Mouse (Mus musculus): ENCODE measurements at regions not wholly inside any gene's neighbourhood (a gene's known extent, or its start where the extent isn't known, plus 50 kb on each side); places are given as distances from the start of the nearest gene placed in this dataset.

- H3K27me3 ChIP-seq, result no peaks in the 10 kb centered on the region
- 0 out of 2 replicates have a peak, but pooled peaks have one; percentile 53 for ATAC-seq
- H3K27ac ChIP-seq, result no peak overlapping the region
- H3K4me2 ChIP-seq (replicated peaks), result no peak overlapping the region
- 97% methylated on average over 9 of the region's 9 CpGs for WGBS
- no peak overlapping the region for H3K9ac ChIP-seq (replicated peaks)
- no peak overlapping the region for H3K4me3 ChIP-seq (replicated peaks)
- H3K4me1 ChIP-seq (replicated peaks), result no peaks in the 10 kb centered on the region
- H3K9me3 ChIP-seq, result no peaks in the 10 kb centered on the region
- no peaks in the 10 kb centered on the region for H3K36me3 ChIP-seq
Measured at GRCm38 (mm10) chr19:24622776-24623175, 51.0 kb upstream of the Tmem252 start.

GRCm38 (mm10) chr19:24622309-24622708 is 51.5 kb upstream of the Tmem252 start:
- Histone ChIP-seq H3K27me3 (no peaks in the 10 kb centered on the region), H3K4me3 (replicated peaks) (no peak overlapping the region), H3K9ac (replicated peaks) (no peak overlapping the region), H3K9me3 (no peaks in the 10 kb centered on the region), H3K4me2 (replicated peaks) (no peak overlapping the region), H3K4me1 (replicated peaks) (no peaks in the 10 kb centered on the region), H3K27ac (no peak overlapping the region), H3K36me3 (no peaks in the 10 kb centered on the region)
- 0 out of 2 replicates have a peak, but pooled peaks have one; percentile 11 for ATAC-seq
- WGBS, result 77% methylated on average over 4 of the region's 4 CpGs

DNA sequence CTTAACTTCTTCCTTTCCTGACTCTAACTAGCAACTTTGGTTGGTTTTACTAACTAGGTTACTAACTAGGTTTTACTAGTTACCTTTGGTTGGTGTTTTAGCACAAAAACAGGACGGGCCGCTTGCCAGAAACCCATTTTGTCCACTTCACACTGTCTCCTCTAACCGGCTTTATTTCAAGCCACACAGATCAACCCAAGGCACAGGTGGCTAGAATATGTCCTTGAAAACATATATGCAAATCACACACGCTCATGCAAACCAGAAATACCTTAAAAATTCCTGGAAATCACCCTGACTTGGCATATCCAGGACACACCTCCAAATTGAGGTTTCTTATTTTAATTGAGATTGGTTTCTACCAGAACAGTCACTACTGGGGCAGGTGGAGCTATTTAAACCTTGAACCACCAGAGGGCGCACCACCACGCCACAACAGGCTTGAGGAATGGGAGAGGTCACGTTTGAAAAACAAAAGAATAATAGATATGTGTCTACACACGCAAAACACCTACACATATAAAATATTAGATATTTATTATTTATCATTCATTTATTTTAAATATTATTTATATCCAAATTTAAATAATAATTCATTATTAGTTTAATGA is 52.1 kb upstream of the Tmem252 start:
- H3K9me3 ChIP-seq, result no peaks in the 10 kb centered on the region
- no peaks in the 10 kb centered on the region for H3K27me3 ChIP-seq
- ATAC-seq, result peak; percentile 71; the same call in 1 of the 2 replicates
- H3K4me1 ChIP-seq (replicated peaks), result no peaks in the 10 kb centered on the region
- H3K36me3 ChIP-seq, result no peaks in the 10 kb centered on the region
- no peak overlapping the region for H3K4me2 ChIP-seq (replicated peaks)
- no peak overlapping the region for H3K4me3 ChIP-seq (replicated peaks)
- no peak overlapping the region for H3K9ac ChIP-seq (replicated peaks)
- WGBS, result 35% methylated on average over 8 of the region's 8 CpGs
- H3K27ac ChIP-seq, result no peak overlapping the region

GRCm38 (mm10) chr19:24615762-24616310 is 58.0 kb upstream of the Tmem252 start:
- no peak for ATAC-seq

DNA sequence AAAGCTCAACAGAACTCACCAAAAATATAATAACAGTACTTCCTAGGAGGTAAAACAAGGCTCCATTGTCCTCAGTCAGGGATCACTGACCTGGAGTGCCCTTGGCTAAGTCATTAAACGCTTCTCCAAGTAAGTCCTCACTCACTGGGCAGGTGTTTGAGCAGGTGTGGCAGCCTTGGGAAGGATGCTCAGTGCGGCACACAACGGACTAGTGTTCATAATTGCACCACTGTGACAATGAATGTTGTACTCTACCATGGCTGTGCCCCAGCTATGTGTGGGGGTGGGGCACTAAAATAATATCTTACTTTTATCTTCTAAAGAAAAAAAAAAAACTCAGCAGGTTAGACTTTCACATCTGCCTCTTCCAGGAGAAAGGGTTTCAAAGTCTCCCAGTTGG is 52.2 kb upstream of the Pip5k1b start:
- 0 out of 2 replicates have a peak, but pooled peaks cover 4% of the 10 kb centered on the region for H3K9me3 ChIP-seq
- H3K27ac ChIP-seq, result no peak overlapping the region
- no peak overlapping the region for H3K4me3 ChIP-seq (replicated peaks)
- 73% methylated on average over 3 of the region's 3 CpGs for WGBS
- no peaks in the 10 kb centered on the region for H3K36me3 ChIP-seq
- H3K27me3 ChIP-seq, result no peaks in the 10 kb centered on the region
- ATAC-seq, result no peak
- H3K4me2 ChIP-seq (replicated peaks), result no peak overlapping the region
- H3K4me1 ChIP-seq (replicated peaks), result no peaks in the 10 kb centered on the region
- H3K9ac ChIP-seq (replicated peaks), result no peak overlapping the region

More at GRCm38 (mm10) chr19:24615762-24616310, 58.0 kb upstream of the Tmem252 start:
- Histone ChIP-seq H3K36me3 (no peaks in the 10 kb centered on the region), H3K4me2 (replicated peaks) (no peak overlapping the region), H3K4me1 (replicated peaks) (no peaks in the 10 kb centered on the region), H3K27ac (no peak overlapping the region), H3K4me3 (replicated peaks) (no peak overlapping the region), H3K9me3 (no peaks in the 10 kb centered on the region), H3K27me3 (no peaks in the 10 kb centered on the region), H3K9ac (replicated peaks) (no peak overlapping the region)
- WGBS, result 92% methylated on average over 7 of the region's 7 CpGs

GRCm38 (mm10) chr19:24606390-24606976 is 50.8 kb upstream of the Pip5k1b start:
- H3K27me3 ChIP-seq, result no peaks in the 10 kb centered on the region
- 0 out of 2 replicates have a peak, but pooled peaks cover 4% of the 10 kb centered on the region for H3K9me3 ChIP-seq
- 73% methylated on average over 5 of the region's 5 CpGs for WGBS
- no peak overlapping the region for H3K4me2 ChIP-seq (replicated peaks)
- H3K27ac ChIP-seq, result no peak overlapping the region
- H3K4me3 ChIP-seq (replicated peaks), result no peak overlapping the region
- no peak overlapping the region for H3K9ac ChIP-seq (replicated peaks)
- no peaks in the 10 kb centered on the region for H3K4me1 ChIP-seq (replicated peaks)
- no peak for ATAC-seq
- no peaks in the 10 kb centered on the region for H3K36me3 ChIP-seq
